Mouse (Mus musculus) large intestine, adult 2 months (tissue): ENCODE measurements at regions not wholly inside any gene's neighbourhood (a gene's known extent, or its start where the extent isn't known, plus 50 kb on each side); places are given as distances from the start of the nearest gene placed in this dataset.

Experiments
- DNase-seq: peaks from one replicate; pipeline ENCODE4 v3.0.0-alpha.2; 2012; ENCODE audit warnings: low read depth, low spot score
- WGBS: fragments of 180-500 bp; shearing (Covaris S2); methylation state at CpG from one replicate; pipeline ENCODE4 v1.1.7; 2018; 5-methylcytosine and 5-hydroxymethylcytosine counted together

GRCm38 (mm10) chr10:111684409-111685346 lies 178.6 kb downstream of the Phlda1 start:
- 27% methylated on average over 10 of the region's 10 CpGs for WGBS
- no peak for DNase-seq

- 91% methylated on average over 5 of the region's 5 CpGs for WGBS
- DNase-seq, result no peak
These were observed 180.5 kb downstream of the Phlda1 start for GRCm38 (mm10) chr10:111686585-111686984.

GRCm38 (mm10) chr10:111689587-111689986 lies 183.5 kb downstream of the Phlda1 start:
- 66% methylated on average over 10 of the region's 10 CpGs for WGBS
- no peak for DNase-seq

- no peak for DNase-seq
These were observed 187.7 kb downstream of the Phlda1 start for GRCm38 (mm10) chr10:111693762-111694161.

- 59% methylated on average over 6 of the region's 6 CpGs for WGBS
- DNase-seq, result no peak
These were observed 188.4 kb downstream of the Phlda1 start for GRCm38 (mm10) chr10:111694227-111695200.

- WGBS, result 63% methylated on average over 4 of the region's 4 CpGs
- no peak for DNase-seq
These were observed 190.1 kb downstream of the Phlda1 start for GRCm38 (mm10) chr10:111695918-111696760.

GRCm38 (mm10) chr10:111696987-111697386 lies 190.9 kb downstream of the Phlda1 start:
- WGBS, result 71% methylated on average over 2 of the region's 2 CpGs
- DNase-seq, result no peak

- no peak for DNase-seq
- 86% methylated on average over 16 of the region's 16 CpGs for WGBS
These were observed 193.7 kb downstream of the Phlda1 start for GRCm38 (mm10) chr10:111699557-111700508.

- DNase-seq, result no peak
- WGBS, result 85% methylated on average over 3 of the region's 3 CpGs
These were observed 194.5 kb downstream of the Phlda1 start for GRCm38 (mm10) chr10:111700570-111700969.

GRCm38 (mm10) chr10:111701138-111701537 lies 195.1 kb downstream of the Phlda1 start:
- no peak for DNase-seq
- 79% methylated on average over 4 of the region's 4 CpGs for WGBS

- WGBS, result 96% methylated on average over 6 of the region's 6 CpGs
- no peak for DNase-seq
These were observed 196.3 kb downstream of the Phlda1 start for GRCm38 (mm10) chr10:111702435-111702834.

- 96% methylated on average over 3 of the region's 3 CpGs for WGBS
- DNase-seq, result no peak
These were observed 197.4 kb downstream of the Phlda1 start for GRCm38 (mm10) chr10:111703447-111703846.

- DNase-seq, result no peak
- WGBS, result 87% methylated on average over 5 of the region's 5 CpGs
These were observed 205.5 kb downstream of the Phlda1 start for GRCm38 (mm10) chr10:111711519-111712113.

GRCm38 (mm10) chr10:111712991-111713390 lies 206.9 kb downstream of the Phlda1 start:
- no peak for DNase-seq
- WGBS, result 89% methylated on average over 7 of the region's 7 CpGs

GRCm38 (mm10) chr10:111713676-111714075 lies 207.6 kb downstream of the Phlda1 start:
- no peak for DNase-seq

- peak; percentile 14 for DNase-seq
- 23% methylated on average over 6 of the region's 6 CpGs for WGBS
These were observed 209.1 kb downstream of the Phlda1 start for GRCm38 (mm10) chr10:111715172-111715571.

GRCm38 (mm10) chr10:111719632-111720031 lies 213.5 kb downstream of the Phlda1 start:
- WGBS, result 48% methylated on average over 5 of the region's 5 CpGs

GRCm38 (mm10) chr10:111721068-111721467 lies 215.0 kb downstream of the Phlda1 start:
- DNase-seq, result no peak
- WGBS, result 79% methylated on average over 5 of the region's 5 CpGs

More at GRCm38 (mm10) chr10:111719632-111720031, 213.5 kb downstream of the Phlda1 start:
- no peak for DNase-seq
